Mouse (Mus musculus): ENCODE data around the gene Chordc1. TPM values are rescaled to one million over a fixed set of nuclear protein-coding genes. Genes with fewer than 3 reads are reported as not detected.
"Not testable (repeated sequence)": the region's sequence is repeated elsewhere in the genome, so short reads cannot be mapped to it uniquely, and the experiment has no call there.

The Chordc1 gene
- 99.3 and 99.9 TPM in 2 replicates for polyA plus RNA-seq (2015; fragmentation: Nextera tagmentation; extraction: Ambion mirVana)

DNA sequence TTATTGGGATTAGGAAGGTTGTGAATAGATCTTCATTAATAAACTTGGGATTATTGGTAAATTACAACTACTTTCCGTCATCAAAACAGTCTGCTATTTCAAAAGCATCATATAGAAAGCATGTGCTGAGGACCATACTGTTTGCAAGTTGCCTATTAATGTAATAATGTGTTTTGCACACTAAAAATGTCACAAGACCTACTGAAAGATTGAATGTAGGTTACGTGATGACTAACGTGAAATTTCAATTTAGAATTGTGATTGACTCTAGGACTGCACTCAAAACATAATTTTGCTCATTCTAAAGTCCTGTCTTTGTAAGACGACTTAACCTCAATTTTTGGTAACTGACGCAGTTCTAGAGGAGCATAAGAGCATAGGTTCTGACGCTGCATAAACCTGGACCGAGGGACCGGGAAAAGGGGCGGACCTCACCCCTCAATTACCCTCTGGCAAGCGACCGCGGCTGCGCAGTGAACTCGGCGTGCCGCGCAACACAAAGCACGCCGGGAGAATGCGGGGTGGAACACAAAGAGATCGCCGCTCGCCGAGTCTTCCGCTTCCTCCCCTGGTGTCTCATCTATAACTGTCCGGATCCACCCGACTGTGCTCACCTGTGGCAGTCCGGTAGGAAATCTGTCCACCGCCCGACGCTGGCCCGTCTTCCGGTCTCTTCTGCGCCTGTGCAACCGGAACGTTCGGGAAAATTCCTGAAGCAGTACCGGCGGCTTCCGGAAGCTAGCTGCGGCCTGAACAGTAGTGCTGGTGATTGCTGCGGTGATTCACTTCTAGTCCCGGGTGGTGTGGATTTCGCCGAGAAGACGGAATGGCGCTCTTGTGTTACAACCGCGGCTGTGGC, at the start of gene Chordc1:
TSS of gene Chordc1 (plus strand) at position 555 of the 859 bp plus-strand sequence.
- WGBS, result 3% methylated on average over 49 of the region's 49 CpGs
- H3K4me3 ChIP-seq, result peak within 1 kb of the TSS; percentile 91
- H3K9ac ChIP-seq, result peak within 1 kb of the TSS; percentile 82
- no peaks in the 10 kb centered on the region for H3K27me3 ChIP-seq
- peak; percentile 97 for ATAC-seq (ENCODE audit: insufficient number of reproducible peaks, low FRiP score, low TSS enrichment, low read depth)
- peak within 1 kb of the TSS; percentile 91 for H3K27ac ChIP-seq
- H3K36me3 ChIP-seq, result no peaks in the 10 kb centered on the region
- peaks cover 7% of the 10 kb centered on the region for H3K4me1 ChIP-seq
- H3K4me2 ChIP-seq, result peak within 1 kb of the TSS; percentile 59
- no peaks in the 10 kb centered on the region for H3K9me3 ChIP-seq

DNA sequence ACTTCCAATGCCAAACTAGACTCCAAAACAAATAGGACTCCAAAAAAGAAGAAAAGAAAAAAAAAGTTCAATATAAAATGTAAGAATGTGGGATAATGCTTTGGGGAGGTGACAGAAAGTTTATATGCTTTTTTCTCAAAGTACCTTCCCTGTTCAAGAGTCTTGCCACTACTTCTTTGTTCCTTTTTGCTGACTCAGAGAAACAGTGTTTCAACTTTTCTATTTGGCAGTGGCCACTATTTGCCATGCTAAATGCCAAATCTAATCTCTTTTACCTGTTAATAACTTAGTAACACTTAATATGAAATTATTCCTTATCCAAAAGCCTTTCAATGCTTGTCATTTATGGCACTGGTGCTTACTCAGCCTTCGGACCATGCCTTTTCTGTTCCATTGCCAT, 16.0 kb upstream of the Chordc1 start:
- no peaks in the 10 kb centered on the region for H3K27me3 ChIP-seq
- 93% methylated on average over 1 of the region's 1 CpGs for WGBS
- H3K4me2 ChIP-seq, result no peak overlapping the region
- H3K4me1 ChIP-seq, result no peaks in the 10 kb centered on the region
- H3K36me3 ChIP-seq, result no peaks in the 10 kb centered on the region
- no peak overlapping the region for H3K27ac ChIP-seq
- ATAC-seq (ENCODE audit: insufficient number of reproducible peaks, low FRiP score, low TSS enrichment, low read depth), result no peak
- H3K9ac ChIP-seq, result no peak overlapping the region
- no peaks in the 10 kb centered on the region for H3K9me3 ChIP-seq
- H3K4me3 ChIP-seq, result no peak overlapping the region

DNA sequence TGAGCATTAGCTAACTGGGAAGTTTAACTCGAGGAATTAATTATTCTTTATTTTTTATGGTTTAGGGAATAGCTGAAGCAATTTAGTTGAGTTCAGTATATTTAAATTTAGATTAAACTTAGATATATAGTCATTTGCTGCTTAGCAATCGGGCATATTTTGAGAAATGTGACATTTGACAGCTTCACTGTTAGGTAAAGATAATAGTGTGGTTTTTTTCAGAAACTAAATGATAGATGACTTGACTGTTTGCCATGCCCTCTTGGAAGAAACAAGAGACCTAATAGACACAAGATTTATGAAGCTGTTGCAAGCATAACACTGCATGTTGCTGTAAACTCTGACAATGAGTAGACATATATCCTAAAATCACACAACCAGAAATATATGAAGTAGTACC, 15.1 kb upstream of the Chordc1 start:
- H3K27me3 ChIP-seq, result no peaks in the 10 kb centered on the region
- no peak overlapping the region for H3K9ac ChIP-seq
- H3K4me3 ChIP-seq, result no peak overlapping the region
- H3K4me2 ChIP-seq, result no peak overlapping the region
- H3K4me1 ChIP-seq, result no peaks in the 10 kb centered on the region
- WGBS, result 44% methylated on average over 2 of the region's 2 CpGs
- no peak for ATAC-seq (ENCODE audit: insufficient number of reproducible peaks, low FRiP score, low TSS enrichment, low read depth)
- no peak overlapping the region for H3K27ac ChIP-seq
- H3K9me3 ChIP-seq, result no peaks in the 10 kb centered on the region
- H3K36me3 ChIP-seq, result no peaks in the 10 kb centered on the region

DNA sequence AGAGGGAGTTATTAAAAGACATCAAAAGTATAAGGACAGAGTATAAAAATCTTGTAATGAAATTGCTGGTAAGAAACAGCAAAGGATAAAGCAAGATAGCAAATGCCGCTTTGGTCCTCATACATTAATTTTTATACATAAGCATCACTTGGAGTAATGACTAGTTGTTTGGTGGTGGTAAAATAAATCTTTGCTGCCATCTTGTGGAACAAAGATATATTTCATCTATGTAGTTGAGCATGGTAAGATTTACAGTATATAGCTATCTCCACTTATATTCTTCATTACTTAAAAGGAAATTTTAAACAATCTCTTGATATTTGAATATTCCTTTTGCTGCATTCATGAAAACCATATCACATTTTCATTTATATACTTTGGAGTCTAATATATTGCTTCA, 14.4 kb upstream of the Chordc1 start:
- H3K27me3 ChIP-seq, result no peaks in the 10 kb centered on the region
- no peaks in the 10 kb centered on the region for H3K9me3 ChIP-seq
- WGBS, result 34% methylated on average over 1 of the region's 1 CpGs
- no peak overlapping the region for H3K4me2 ChIP-seq
- H3K9ac ChIP-seq, result no peak overlapping the region
- no peak for ATAC-seq (ENCODE audit: insufficient number of reproducible peaks, low FRiP score, low TSS enrichment, low read depth)
- no peak overlapping the region for H3K27ac ChIP-seq
- no peaks in the 10 kb centered on the region for H3K36me3 ChIP-seq
- H3K4me1 ChIP-seq, result no peaks in the 10 kb centered on the region
- H3K4me3 ChIP-seq, result no peak overlapping the region

DNA sequence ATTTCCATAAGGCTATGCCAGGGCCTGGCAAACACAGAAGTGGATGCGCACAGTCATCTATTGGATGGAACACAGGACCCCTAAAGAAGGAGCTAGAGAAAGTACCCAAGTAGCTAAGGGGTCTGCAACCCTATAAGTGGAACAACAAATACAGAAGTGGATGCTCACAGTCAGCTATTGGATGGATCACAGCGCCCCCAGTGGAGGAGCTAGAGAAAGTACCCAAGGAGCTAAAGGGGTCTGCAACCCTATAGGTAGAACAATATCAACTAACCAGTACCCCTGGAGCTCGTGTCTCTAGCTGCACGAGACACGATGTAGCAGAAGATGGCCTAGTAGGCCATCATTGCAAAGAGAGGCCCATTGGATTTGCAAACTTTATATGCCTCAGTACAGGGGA, 13.2 kb upstream of the Chordc1 start:
- H3K4me1 ChIP-seq; H3K27ac ChIP-seq; H3K36me3 ChIP-seq; ATAC-seq (ENCODE audit: insufficient number of reproducible peaks, low FRiP score, low TSS enrichment, low read depth); H3K27me3 ChIP-seq; H3K4me3 ChIP-seq; H3K9ac ChIP-seq; H3K4me2 ChIP-seq; H3K9me3 ChIP-seq: not testable (repeated sequence)
- WGBS, result 36% methylated on average over 5 of the region's 5 CpGs

DNA sequence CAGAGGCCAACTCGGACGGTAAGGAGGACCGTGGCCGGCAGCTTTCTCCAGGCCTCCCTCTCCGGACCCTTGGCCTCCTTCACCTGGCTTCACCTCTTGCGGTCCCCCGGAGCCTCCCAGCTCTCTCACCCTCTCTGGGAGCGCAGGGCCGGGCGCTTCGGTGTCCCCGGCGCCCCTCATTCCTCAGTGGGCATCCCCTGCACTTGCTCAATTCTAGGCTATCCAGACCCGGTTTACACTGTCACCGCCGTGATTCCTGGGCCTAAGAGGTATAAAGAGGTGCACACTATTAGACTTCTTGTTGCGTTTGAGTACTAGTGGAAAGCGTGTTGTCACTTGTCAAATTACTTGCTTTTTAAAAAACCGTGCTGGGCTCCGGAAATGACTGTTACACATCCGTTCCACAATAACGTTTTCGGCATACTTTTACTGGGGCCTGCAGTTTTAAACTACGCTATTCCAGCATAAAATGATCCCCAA, 558 bp downstream of the Chordc1 start:
- H3K9ac ChIP-seq, result peak overlapping the region; percentile 82
- H3K36me3 ChIP-seq, result peaks cover 3% of the 10 kb centered on the region; the same call in 1 of the 2 replicates
- no peaks in the 10 kb centered on the region for H3K27me3 ChIP-seq
- peak overlapping the region; percentile 91 for H3K27ac ChIP-seq
- peak overlapping the region; percentile 59 for H3K4me2 ChIP-seq
- no peaks in the 10 kb centered on the region for H3K9me3 ChIP-seq
- peak overlapping the region; percentile 91 for H3K4me3 ChIP-seq
- ATAC-seq (ENCODE audit: insufficient number of reproducible peaks, low FRiP score, low TSS enrichment, low read depth), result 0 out of 2 replicates have a peak, but pooled peaks have one; percentile 43
- peaks cover 7% of the 10 kb centered on the region for H3K4me1 ChIP-seq
- WGBS, result under 1% methylated on average over 24 of the region's 24 CpGs

DNA sequence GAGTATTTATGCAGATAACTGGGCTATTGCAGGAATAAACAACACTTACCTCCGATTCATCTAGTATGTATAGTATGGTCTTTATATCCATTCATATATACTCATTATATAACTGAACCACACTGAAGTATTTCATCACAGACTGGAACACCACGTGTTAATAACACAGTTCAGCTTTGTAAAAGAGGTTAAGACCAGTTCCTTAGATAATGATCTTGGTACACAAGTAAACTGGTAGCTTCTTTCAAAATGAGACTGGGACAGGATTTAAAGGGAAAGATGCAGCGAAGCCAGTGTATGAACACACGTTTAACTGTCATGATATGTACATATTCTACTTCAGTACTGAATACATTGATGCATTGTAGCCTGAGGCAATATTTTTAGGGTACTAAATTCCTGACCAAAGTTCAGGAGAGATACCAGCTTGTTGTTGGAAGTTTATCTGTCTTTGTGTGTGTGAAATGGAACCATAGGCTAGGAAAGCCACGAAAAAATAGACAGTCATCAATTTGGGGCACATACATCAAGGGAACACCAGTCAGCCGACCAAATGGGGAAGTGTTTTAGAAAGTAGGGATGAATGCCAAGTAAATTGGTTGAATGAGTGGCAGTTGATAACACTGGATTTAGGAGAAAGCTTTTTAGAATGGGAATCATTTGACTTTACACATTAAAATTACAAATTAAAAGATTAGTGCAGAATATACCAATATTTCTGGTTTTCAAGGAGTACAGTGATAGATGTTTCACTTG, 1.3 kb downstream of the Chordc1 start:
- no peak for ATAC-seq (ENCODE audit: insufficient number of reproducible peaks, low FRiP score, low TSS enrichment, low read depth)
- H3K9ac ChIP-seq, result peak overlapping the region; percentile 82
- H3K27ac ChIP-seq, result peak overlapping the region; percentile 91; the same call in 1 of the 2 replicates
- no peaks in the 10 kb centered on the region for H3K27me3 ChIP-seq
- peak overlapping the region; percentile 59 for H3K4me2 ChIP-seq
- H3K4me3 ChIP-seq, result peak overlapping the region; percentile 91
- H3K36me3 ChIP-seq, result peaks cover 3% of the 10 kb centered on the region; the same call in 1 of the 2 replicates
- H3K9me3 ChIP-seq, result no peaks in the 10 kb centered on the region
- peaks cover 7% of the 10 kb centered on the region for H3K4me1 ChIP-seq
- 36% methylated on average over 6 of the region's 6 CpGs for WGBS

DNA sequence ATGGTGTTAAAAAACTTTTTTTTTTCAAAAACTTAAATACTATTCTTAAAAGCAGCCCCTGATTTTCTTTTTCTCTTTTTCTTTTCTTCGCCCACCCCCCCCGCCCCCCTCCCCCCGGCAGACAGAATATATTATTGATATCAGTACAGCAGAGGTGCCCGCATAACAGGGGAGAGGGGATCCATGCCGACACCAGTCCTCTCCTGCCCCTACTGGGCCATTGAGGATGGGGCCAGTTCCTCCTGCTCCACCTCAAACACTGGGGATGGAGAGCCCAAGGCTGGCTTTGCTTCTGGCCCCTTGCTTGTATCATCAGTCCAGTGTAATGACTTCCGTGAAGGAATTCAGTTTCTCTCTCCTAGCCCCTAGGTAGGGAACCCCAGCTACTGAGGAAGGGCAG, 6.4 kb downstream of the Chordc1 start:
- Histone ChIP-seq H3K4me3 (no peak overlapping the region), H3K27ac (no peak overlapping the region), H3K36me3 (peaks cover 40% of the 10 kb centered on the region), H3K27me3 (no peaks in the 10 kb centered on the region), H3K9ac (no peak overlapping the region), H3K4me2 (no peak overlapping the region), H3K4me1 (peaks cover 5% of the 10 kb centered on the region), H3K9me3 (no peaks in the 10 kb centered on the region)
- WGBS, result 77% methylated on average over 6 of the region's 6 CpGs
- no peak for ATAC-seq (ENCODE audit: insufficient number of reproducible peaks, low FRiP score, low TSS enrichment, low read depth)

DNA sequence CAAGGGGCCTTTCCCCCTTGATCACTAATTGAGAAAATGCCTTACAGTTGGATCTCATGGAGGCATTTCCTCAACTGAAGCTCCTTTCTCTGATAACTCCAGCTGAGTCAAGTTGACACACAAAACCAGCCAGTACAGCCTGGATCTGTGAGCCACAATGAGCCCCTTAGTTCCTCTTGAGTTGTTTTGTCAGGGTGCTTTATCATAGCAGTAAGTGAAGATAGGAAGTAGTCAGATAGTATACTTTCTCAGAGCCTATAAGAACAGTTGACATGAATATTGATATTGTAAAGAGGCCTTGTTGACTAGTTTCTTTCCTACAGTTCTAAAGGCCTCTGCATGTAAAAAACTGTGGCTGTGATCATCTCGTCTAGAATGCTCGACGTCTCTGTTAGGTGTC, 28.1 kb downstream of the Chordc1 start:
- WGBS, result 88% methylated on average over 3 of the region's 3 CpGs
- no peak overlapping the region for H3K9ac ChIP-seq
- H3K4me1 ChIP-seq, result no peaks in the 10 kb centered on the region
- H3K4me2 ChIP-seq, result no peak overlapping the region
- H3K4me3 ChIP-seq, result no peak overlapping the region
- no peak for ATAC-seq (ENCODE audit: insufficient number of reproducible peaks, low FRiP score, low TSS enrichment, low read depth)
- peaks cover 7% of the 10 kb centered on the region; the same call in 1 of the 2 replicates for H3K36me3 ChIP-seq
- no peak overlapping the region for H3K27ac ChIP-seq
- H3K9me3 ChIP-seq, result no peaks in the 10 kb centered on the region
- H3K27me3 ChIP-seq, result no peaks in the 10 kb centered on the region

Other genes starting within 250 kb of the Chordc1 start
- 3.1 and 3.7 TPM in 2 replicates for gene Naalad2, start 110.9 kb downstream of the Chordc1 start, polyA plus RNA-seq (2015; fragmentation: Nextera tagmentation; extraction: Ambion mirVana)
- gene Ubtfl1, start 112.3 kb downstream of the Chordc1 start, polyA plus RNA-seq (2015; fragmentation: Nextera tagmentation; extraction: Ambion mirVana), result not detected in 2 replicates
- not detected in 2 replicates for gene Mbd3l2, start 138.5 kb downstream of the Chordc1 start, polyA plus RNA-seq (2015; fragmentation: Nextera tagmentation; extraction: Ambion mirVana)
- 4.5 and 5.8 TPM in 2 replicates for gene Zfp558, start 186.1 kb downstream of the Chordc1 start, polyA plus RNA-seq (2015; fragmentation: Nextera tagmentation; extraction: Ambion mirVana)
- not detected in 2 replicates for gene Mbd3l1, start 186.2 kb downstream of the Chordc1 start, polyA plus RNA-seq (2015; fragmentation: Nextera tagmentation; extraction: Ambion mirVana)